Mouse (Mus musculus): ENCODE measurements around the gene Stk32c.

- TF ChIP-seq EP300 (IDR thresholded peaks at IDR 0.05; ENCODE audit: low read depth) (no peak), CTCF (IDR thresholded peaks at IDR 0.05; ENCODE audit: low read depth) (no peak)
These were observed 13.3 kb upstream of the Stk32c start for GRCm38 (mm10) chr7:139226416-139226815.
